Mouse (Mus musculus) myocyte (in vitro differentiated cells): ENCODE measurements around the gene Aurkaip1. TPM values are rescaled to one million over a fixed set of nuclear protein-coding genes. Genes with fewer than 3 reads are reported as not detected.

Experiments used
- H3K27me3 ChIP-seq: one replicate; pipeline ENCODE4 v1.6.1; 2011; ENCODE audit not compliant: control insufficient read depth, insufficient read depth, insufficient read length
- H3K36me3 ChIP-seq: one replicate; pipeline ENCODE4 v1.6.1; 2011; ENCODE audit not compliant: control insufficient read depth, insufficient read depth
- H3K4me2 ChIP-seq: one replicate; pipeline ENCODE4 v1.6.1; 2011; ENCODE audit warnings: low read depth, control low read depth
- H3K4me3 ChIP-seq: one replicate; pipeline ENCODE4 v1.5.1; 2011; ENCODE audit warnings: mild to moderate bottlenecking, control low read depth, moderate library complexity
- H3K79me2 ChIP-seq: one replicate; pipeline ENCODE4 v1.6.1; 2011; ENCODE audit not compliant: control insufficient read depth, insufficient read depth
- H3ac ChIP-seq: one replicate; pipeline ENCODE4 v1.6.1; 2011; ENCODE audit not compliant: control insufficient read depth, insufficient read length
- CEBPB ChIP-seq: IDR thresholded peaks from 2 replicates; pipeline ENCODE4 v1.6.1; 2011; ENCODE audit warnings: mild to moderate bottlenecking, moderate library complexity; ENCODE audit not compliant: poor library complexity, insufficient read depth, severe bottlenecking
- MAX ChIP-seq: IDR thresholded peaks from one replicate; pipeline ENCODE4 v1.6.1; 2011; ENCODE audit warnings: low read depth, mild to moderate bottlenecking, control low read depth
- MYOD1 ChIP-seq, 3 experiments: IDR thresholded peaks; one replicate each; pipeline ENCODE4 v1.6.1; 2011; ENCODE audit warnings: control low read depth in 2 of 3, low read depth in 2 of 3, mild to moderate bottlenecking in 2 of 3, moderate library complexity in 1 of 3; ENCODE audit not compliant: insufficient read length in 2 of 3, control insufficient read depth in 1 of 3
- MYOG ChIP-seq, 3 experiments: IDR thresholded peaks; one replicate each; pipeline ENCODE4 v1.6.1; 2011; ENCODE audit warnings: control low read depth in 2 of 3, low read depth in 2 of 3, mild to moderate bottlenecking in 2 of 3; ENCODE audit not compliant: insufficient read length in 2 of 3, control insufficient read depth in 1 of 3, insufficient read depth in 1 of 3
- POLR2A ChIP-seq: IDR thresholded peaks from one replicate; pipeline ENCODE4 v1.6.1; 2011; ENCODE audit warnings: low read depth, mild to moderate bottlenecking, control low read depth, moderate library complexity; ENCODE audit not compliant: insufficient read length
- POLR2AphosphoS2 ChIP-seq: IDR thresholded peaks from one replicate; pipeline ENCODE4 v1.6.1; 2011; ENCODE audit warnings: low read depth, control low read depth; ENCODE audit not compliant: insufficient read length
- REST ChIP-seq: IDR thresholded peaks from one replicate; pipeline ENCODE4 v1.6.1; 2011; ENCODE audit warnings: mild to moderate bottlenecking, control low read depth, moderate library complexity; ENCODE audit not compliant: insufficient read depth, insufficient read length
- SRF ChIP-seq: IDR thresholded peaks from one replicate; pipeline ENCODE4 v1.6.1; 2011; ENCODE audit warnings: low read depth; ENCODE audit not compliant: control insufficient read depth, insufficient read length
- TCF12 ChIP-seq: IDR thresholded peaks from one replicate; pipeline ENCODE4 v1.6.1; 2011; ENCODE audit warnings: mild to moderate bottlenecking, control low read depth; ENCODE audit not compliant: poor library complexity, insufficient read depth, severe bottlenecking
- TCF3 ChIP-seq: IDR thresholded peaks from one replicate; pipeline ENCODE4 v1.6.1; 2011; ENCODE audit warnings: low read depth, control low read depth; ENCODE audit not compliant: insufficient read length
- USF1 ChIP-seq: IDR thresholded peaks from one replicate; pipeline ENCODE4 v1.6.1; 2011; ENCODE audit warnings: low read depth, mild to moderate bottlenecking, control low read depth, moderate library complexity
- polyA plus RNA-seq: library from polyadenylated mRNA; unstranded; fragments of >200 nt; fragmentation: generic; extraction: Trizol; gene quantifications from one replicate; pipeline ENCODE4 v1.2.1, GENCODE M21; 2012; ENCODE audit warnings: missing spikeins

Gene Aurkaip1
- polyA plus RNA-seq: 152 TPM

GRCm38 (mm10) chr4:155831205-155831766 is at the start of gene Aurkaip1:
TSS of gene Aurkaip1 (plus strand) at chr4:155831272.
- H3K27me3 ChIP-seq: no peaks in the 10 kb centered on the region
- peak within 1 kb of the TSS; percentile 88 for H3K4me2 ChIP-seq
- peak within 1 kb of the TSS; percentile 29 for H3ac ChIP-seq
- TF ChIP-seq MYOG (IDR thresholded peaks at IDR 0.05; ENCODE audit: control insufficient read depth in 1 of 3, insufficient read depth in 1 of 3, insufficient read length in 2 of 3, low read depth in 2 of 3): peak in 1 of 3 experiments; percentile 27
- TF ChIP-seq POLR2AphosphoS2: peak; percentile 73
- TF ChIP-seq TCF12: no peak
- TF ChIP-seq CEBPB: no peak
- H3K36me3 ChIP-seq: peaks cover 11% of the 10 kb centered on the region
- peaks cover 21% of the 10 kb centered on the region for H3K79me2 ChIP-seq
- peak within 1 kb of the TSS; percentile 86 for H3K4me3 ChIP-seq

DNA sequence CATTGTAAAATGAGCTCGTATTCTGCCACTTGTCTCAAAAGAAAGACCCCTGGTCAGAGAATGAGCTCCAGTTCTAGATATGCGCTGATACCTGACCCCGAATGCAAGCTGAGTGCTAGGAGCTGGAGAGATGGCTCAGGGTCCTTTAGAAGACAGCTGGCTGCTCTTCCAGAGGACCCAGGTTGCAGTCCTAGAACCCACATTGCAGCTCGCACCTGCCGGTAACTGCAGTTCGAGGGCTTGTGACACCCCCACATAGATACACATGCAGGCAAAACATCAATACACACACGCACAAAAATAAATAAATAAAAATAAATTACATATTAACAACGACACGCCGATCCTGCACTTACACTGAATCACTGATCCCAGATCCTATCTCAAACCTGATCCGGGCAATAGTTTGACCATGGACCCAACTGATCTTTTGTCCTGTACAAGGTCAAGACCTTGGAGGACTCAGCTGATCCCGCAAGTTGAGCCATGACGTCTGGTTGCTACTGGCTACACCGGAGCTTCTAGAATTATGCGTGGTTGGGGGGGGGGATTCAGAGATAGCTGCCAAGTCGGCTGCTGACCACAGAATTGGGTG is 47.5 kb upstream of the Aurkaip1 start:
- no peak for TF ChIP-seq USF1
- TF ChIP-seq CEBPB: no peak
- TF ChIP-seq SRF: no peak
- peak in 2 of 3 experiments; percentile 10 to 22 for TF ChIP-seq MYOD1 (IDR thresholded peaks at IDR 0.05; ENCODE audit: control insufficient read depth in 1 of 3, insufficient read length in 2 of 3, low read depth in 2 of 3)
- TF ChIP-seq MYOG (IDR thresholded peaks at IDR 0.05; ENCODE audit: control insufficient read depth in 1 of 3, insufficient read depth in 1 of 3, insufficient read length in 2 of 3, low read depth in 2 of 3): no peak
- Histone ChIP-seq H3K4me3 (peak overlapping the region; percentile 46), H3K27me3 (no peaks in the 10 kb centered on the region), H3K79me2 (peaks cover 2% of the 10 kb centered on the region), H3K36me3 (no peaks in the 10 kb centered on the region), H3K4me2 (peak overlapping the region; percentile 81), H3ac (peak overlapping the region; percentile 44)

DNA sequence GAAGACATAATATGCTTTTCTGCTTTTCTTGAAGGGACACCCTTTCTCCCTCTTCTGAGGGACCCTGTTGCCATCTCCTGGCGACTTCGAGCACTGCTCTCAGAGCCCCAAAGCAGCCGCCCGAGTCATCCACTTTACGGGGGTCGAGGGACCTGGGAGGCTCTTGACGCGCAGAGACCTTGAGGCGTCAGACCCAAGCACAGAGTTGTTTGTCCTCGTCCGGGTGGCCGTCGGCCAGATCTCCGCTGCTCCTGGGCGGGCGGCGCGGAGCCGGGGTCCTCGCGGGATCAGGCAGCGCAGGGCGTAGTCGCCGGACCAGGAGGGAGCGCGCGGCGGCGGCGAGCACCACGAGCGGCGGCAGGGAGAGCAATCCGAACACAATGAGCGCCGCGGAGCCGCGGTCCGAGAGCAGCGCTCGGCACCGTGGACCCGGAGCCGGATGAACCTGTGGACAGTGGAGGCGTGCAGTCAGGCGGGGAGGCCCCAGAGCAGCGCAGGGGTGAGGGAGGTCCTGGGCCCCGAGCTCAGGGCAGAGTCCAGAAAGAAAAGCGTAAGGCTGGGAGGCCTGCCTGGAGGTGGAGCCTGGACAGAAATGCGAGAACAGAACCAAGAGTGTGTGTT is 46.9 kb upstream of the Aurkaip1 start:
- Histone ChIP-seq H3K4me3 (peak overlapping the region; percentile 46), H3K79me2 (peaks cover 2% of the 10 kb centered on the region), H3K36me3 (no peaks in the 10 kb centered on the region), H3ac (peak overlapping the region; percentile 44), H3K4me2 (peak overlapping the region; percentile 81), H3K27me3 (no peaks in the 10 kb centered on the region)
- peak in 1 of 3 experiments; percentile 11 for TF ChIP-seq MYOG (IDR thresholded peaks at IDR 0.05; ENCODE audit: control insufficient read depth in 1 of 3, insufficient read depth in 1 of 3, insufficient read length in 2 of 3, low read depth in 2 of 3)
- no peak for TF ChIP-seq MYOD1 (IDR thresholded peaks at IDR 0.05; ENCODE audit: control insufficient read depth in 1 of 3, insufficient read length in 2 of 3, low read depth in 2 of 3)
- TF ChIP-seq TCF3: no peak
- peak; percentile 65 for TF ChIP-seq POLR2AphosphoS2
- no peak for TF ChIP-seq REST
- TF ChIP-seq CEBPB: no peak
- TF ChIP-seq MAX: no peak
- TF ChIP-seq TCF12: no peak
- peak; percentile 64 for TF ChIP-seq POLR2A
- TF ChIP-seq SRF: no peak

GRCm38 (mm10) chr4:155785246-155785645 is 45.8 kb upstream of the Aurkaip1 start:
- TF ChIP-seq POLR2AphosphoS2 (no peak), TCF12 (no peak), SRF (no peak), TCF3 (no peak)
- Histone ChIP-seq H3K4me2 (peak overlapping the region; percentile 45), H3K36me3 (no peaks in the 10 kb centered on the region), H3K79me2 (peaks cover 2% of the 10 kb centered on the region), H3K27me3 (no peaks in the 10 kb centered on the region), H3ac (no peak overlapping the region), H3K4me3 (peak overlapping the region; percentile 46)

DNA sequence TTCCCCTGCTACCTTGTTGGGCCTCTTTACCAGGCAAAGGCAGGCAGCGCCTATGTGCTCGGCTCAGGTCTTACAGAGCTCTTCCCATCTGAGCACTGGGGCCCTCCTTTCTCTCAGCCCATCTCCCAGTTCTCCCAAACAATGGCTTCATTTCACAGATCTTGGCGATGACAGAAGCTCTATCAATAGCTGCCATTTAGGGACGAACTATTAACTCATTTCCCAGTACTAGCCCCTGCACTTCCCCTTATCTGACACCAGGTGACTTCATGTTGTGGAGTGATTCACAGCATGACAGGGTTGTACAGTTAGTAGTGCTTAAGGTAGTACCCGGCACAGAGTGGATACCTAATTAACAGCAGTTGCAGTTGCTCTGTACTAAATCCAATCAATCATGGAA is 45.3 kb upstream of the Aurkaip1 start, which contains the start of gene Tmem88b:
TSS of gene Tmem88b (minus strand) at position 56 of the 400 bp plus-strand sequence.
- Histone ChIP-seq H3K4me2 (peak within 1 kb of the TSS; percentile 81), H3K79me2 (peaks cover 2% of the 10 kb centered on the region), H3K36me3 (no peaks in the 10 kb centered on the region), H3K4me3 (peak within 1 kb of the TSS; percentile 46), H3K27me3 (peaks cover 3% of the 10 kb centered on the region), H3ac (peak within 1 kb of the TSS; percentile 44)
- no peak for TF ChIP-seq POLR2AphosphoS2
- TF ChIP-seq CEBPB: no peak
